ENCODE assay signal across 23 mouse cellular contexts in genomic region chr1:120621383-120621782, GRCm38 (mm10). TPM values are rescaled to one million over a fixed set of nuclear protein-coding genes. Genes with fewer than 3 reads are reported as not detected.
"Had no signal": no experiment of that assay in that cellular context is flagged by ENCODE, and none has a peak within 500 bp of the region (broad histone marks: within the 10 kb centered on the region; RNA-seq: fewer than 3 reads in every experiment).

No protein-coding gene starts in this region.

- H3K27ac ChIP-seq: kidney, embryonic 15.5 days; limb, embryonic 10.5 days; liver, embryonic 15.5 days; neural tube, embryonic 12.5 days had no signal

- H3K4me2 ChIP-seq: kidney, embryonic 15.5 days; liver, embryonic 11.5 days; liver, embryonic 15.5 days; neural tube, embryonic 12.5 days had no signal

- H3K4me3 ChIP-seq: kidney, embryonic 15.5 days; limb, embryonic 10.5 days; liver, embryonic 15.5 days; myocyte; neural tube, embryonic 12.5 days had no signal

- H3K9me3 ChIP-seq: kidney, embryonic 15.5 days; limb, embryonic 10.5 days; liver, embryonic 15.5 days; neural tube, embryonic 12.5 days had no signal

- H3K4me1 ChIP-seq: kidney, embryonic 15.5 days; limb, embryonic 10.5 days; liver, embryonic 15.5 days; neural tube, embryonic 12.5 days had no signal

- H3K36me3 ChIP-seq: kidney, embryonic 15.5 days; limb, embryonic 10.5 days; liver, embryonic 15.5 days; neural tube, embryonic 12.5 days had no signal

- H3K9ac ChIP-seq: kidney, embryonic 15.5 days; liver, embryonic 15.5 days; neural tube, embryonic 12.5 days had no signal

- ATAC-seq: lung, postnatal 0 days had no signal

- DNase-seq: kidney, adult 2 months; kidney, postnatal 14 days; lung, adult 2 months; lung, postnatal 4 days; retina, postnatal 1 day; right cerebral cortex, postnatal 4 days; spleen, adult 18-20 months; thymus, adult 2 months; thymus, postnatal 25 days had no signal

RNA-seq across cellular contexts. Expression of gene En1, which starts 19.2 kb away (rescaled TPM):
- total RNA-seq: layer of hippocampus, adult 8-10 months; left cerebral cortex, adult 18-20 months; left cerebral cortex, postnatal 10 days; megakaryocyte, adult 5-6 weeks had no signal
- polyA plus RNA-seq: large intestine, adult 2 months; liver, embryonic 15.5 days; lung, adult 2 months; lung, postnatal 0 days; stomach, embryonic 14.5 days; urinary bladder, adult 2 months had no signal
